Mouse (Mus musculus): ENCODE data around the gene Prkaa1.

- TF ChIP-seq CTCF (IDR thresholded peaks at IDR 0.05; ENCODE audit: low read depth, low read length) (no peak), GATA2 (IDR thresholded peaks at IDR 0.05; ENCODE audit: borderline replicate concordance, low read depth, low read length) (no peak), TAL1 (conservative IDR thresholded peaks at IDR 0.05; ENCODE audit: low read depth, low read length) (no peak)
Observed at GRCm38 (mm10) chr15:5129111-5129805, 14.4 kb upstream of the Prkaa1 start.
